Mouse (Mus musculus) CH12.LX (cell line): Measurements from ENCODE around the gene Gstp1. TPM values are rescaled to one million over a fixed set of nuclear protein-coding genes. Genes with fewer than 3 reads are reported as not detected.

Experiments
- DNase-seq: peaks from one replicate; pipeline ENCODE4 v3.0.0-alpha.2; 2013; ENCODE audit errors: extremely low read depth
- H3K27ac ChIP-seq: 2 replicates; pipeline ENCODE4 v1.5.1; 2012; ENCODE audit warnings: low read depth, mild to moderate bottlenecking, control low read depth, moderate library complexity; ENCODE audit not compliant: insufficient read depth
- H3K27me3 ChIP-seq: replicated peaks from 2 replicates; pipeline ENCODE3; 2012; ENCODE audit warnings: inconsistent platforms
- H3K36me3 ChIP-seq, 2 experiments: replicated peaks in 1 of 2; 2 replicates each; pipeline versions ENCODE3 to v1.6.1; 2012; ENCODE audit warnings: inconsistent platforms in 1 of 2, low read length in 1 of 2, mild to moderate bottlenecking in 1 of 2, mixed read lengths in 1 of 2, moderate library complexity in 1 of 2; ENCODE audit not compliant: control insufficient read depth in 1 of 2, insufficient read depth in 1 of 2
- H3K4me1 ChIP-seq, 2 experiments: 2 replicates each; pipeline ENCODE4 v1.6.1; 2012; ENCODE audit warnings: inconsistent platforms in 1 of 2, moderate library complexity in 1 of 2; ENCODE audit not compliant: insufficient read depth in 2 of 2, control insufficient read depth in 1 of 2
- H3K4me2 ChIP-seq: 2 replicates; pipeline ENCODE4 v1.6.1; 2012; ENCODE audit warnings: low read depth, mild to moderate bottlenecking, control low read depth; ENCODE audit not compliant: poor library complexity, insufficient read depth, severe bottlenecking
- H3K4me3 ChIP-seq, 3 experiments: fragments of 150-350 bp in 1 of 3; sonication (generic) in 1 of 3; replicated peaks in 1 of 3; 2 replicates each; pipeline versions ENCODE3 to v1.5.1; 2011 to 2012; ENCODE audit warnings: low read depth in 2 of 3, low read length in 2 of 3, mild to moderate bottlenecking in 2 of 3, moderate library complexity in 2 of 3, control low read depth in 1 of 3, improper control_type of control experiment in 1 of 3, inconsistent platforms in 1 of 3, mixed read lengths in 1 of 3; ENCODE audit not compliant: poor library complexity in 1 of 3
- H3K79me2 ChIP-seq: replicated peaks from 2 replicates; pipeline ENCODE4 v1.6.1; 2012; ENCODE audit warnings: mild to moderate bottlenecking, moderate library complexity; ENCODE audit not compliant: control insufficient read depth, poor library complexity, insufficient read depth, severe bottlenecking; ENCODE audit errors: extremely low read depth
- H3K9ac ChIP-seq: 2 replicates; pipeline ENCODE4 v1.6.1; 2012; ENCODE audit warnings: low read depth, mild to moderate bottlenecking, control low read depth, moderate library complexity; ENCODE audit not compliant: insufficient read depth
- H3K9me3 ChIP-seq: replicated peaks from 2 replicates; pipeline ENCODE3; 2012; ENCODE audit warnings: low read length, inconsistent platforms, mixed read lengths
- BHLHE40 ChIP-seq: IDR thresholded peaks from 2 replicates; pipeline ENCODE4 v1.6.1; 2011; ENCODE audit warnings: mild to moderate bottlenecking, low read depth, low read length, improper control_type of control experiment
- E2F4 ChIP-seq: IDR thresholded peaks from 2 replicates; pipeline ENCODE4 v1.6.1; 2011; ENCODE audit warnings: low read depth, low read length, improper control_type of control experiment; ENCODE audit not compliant: insufficient replicate concordance
- ELF1 ChIP-seq: IDR thresholded peaks from 2 replicates; pipeline ENCODE4 v1.6.1; 2014; ENCODE audit warnings: low read depth, mild to moderate bottlenecking, inconsistent platforms, low read length, improper control_type of control experiment
- ETS1 ChIP-seq: conservative IDR thresholded peaks from 2 replicates; pipeline ENCODE4 v1.6.1; 2012; ENCODE audit warnings: low read depth, mild to moderate bottlenecking, inconsistent platforms, low read length, improper control_type of control experiment, moderate library complexity
- HCFC1 ChIP-seq: IDR thresholded peaks from 2 replicates; pipeline ENCODE4 v1.6.1; 2012; ENCODE audit warnings: low read depth, mild to moderate bottlenecking, inconsistent platforms, low read length, improper control_type of control experiment
- IRF4 ChIP-seq: IDR thresholded peaks from 2 replicates; pipeline ENCODE4 v1.6.1; 2014; ENCODE audit warnings: low read depth, mild to moderate bottlenecking, inconsistent platforms, low read length, improper control_type of control experiment
- MAFK ChIP-seq: IDR thresholded peaks from 2 replicates; pipeline ENCODE4 v1.6.1; 2011; ENCODE audit warnings: low read length, improper control_type of control experiment; ENCODE audit not compliant: insufficient replicate concordance
- MAX ChIP-seq: IDR thresholded peaks from 2 replicates; pipeline ENCODE4 v1.6.1; 2011; ENCODE audit warnings: low read length, improper control_type of control experiment
- MAZ ChIP-seq: IDR thresholded peaks from 2 replicates; pipeline ENCODE4 v1.6.1; 2012; ENCODE audit warnings: low read depth, mild to moderate bottlenecking, inconsistent platforms, low read length, improper control_type of control experiment, moderate library complexity
- MEF2A ChIP-seq: IDR thresholded peaks from 2 replicates; pipeline ENCODE4 v1.6.1; 2014; ENCODE audit warnings: low read depth, mild to moderate bottlenecking, inconsistent platforms, low read length, improper control_type of control experiment, borderline replicate concordance
- MXI1 ChIP-seq: IDR thresholded peaks from 2 replicates; pipeline ENCODE4 v1.6.1; 2011; ENCODE audit warnings: mild to moderate bottlenecking, low read depth, low read length, improper control_type of control experiment
- MYC ChIP-seq: IDR thresholded peaks from 2 replicates; pipeline ENCODE4 v1.6.1; 2011; ENCODE audit warnings: low read depth, mild to moderate bottlenecking, improper control_type of control experiment, low read length
- NELFE ChIP-seq: IDR thresholded peaks from 2 replicates; pipeline ENCODE4 v1.6.1; 2011; ENCODE audit warnings: low read depth, low read length, improper control_type of control experiment
- NRF1 ChIP-seq: IDR thresholded peaks from 2 replicates; pipeline ENCODE4 v1.6.1; 2014; ENCODE audit warnings: low read depth, mild to moderate bottlenecking, inconsistent platforms, low read length, improper control_type of control experiment, moderate library complexity
- PAX5 ChIP-seq: IDR thresholded peaks from 2 replicates; pipeline ENCODE4 v1.6.1; 2012; ENCODE audit warnings: low read length, inconsistent platforms, mixed read lengths
- POLR2A ChIP-seq: IDR thresholded peaks from 2 replicates; pipeline ENCODE4 v1.6.1; 2011; ENCODE audit warnings: low read depth, mild to moderate bottlenecking, improper control_type of control experiment, low read length
- SIN3A ChIP-seq: IDR thresholded peaks from 2 replicates; pipeline ENCODE4 v1.6.1; 2012; ENCODE audit warnings: low read length, improper control_type of control experiment, inconsistent platforms
- TCF12 ChIP-seq: IDR thresholded peaks from 2 replicates; pipeline ENCODE4 v1.6.1; 2014; ENCODE audit warnings: low read depth, mild to moderate bottlenecking, inconsistent platforms, low read length, improper control_type of control experiment
- UBTF ChIP-seq: IDR thresholded peaks from 2 replicates; pipeline ENCODE4 v1.6.1; 2012; ENCODE audit warnings: low read depth, mild to moderate bottlenecking, inconsistent platforms, low read length, improper control_type of control experiment, moderate library complexity
- USF1 ChIP-seq: IDR thresholded peaks from 2 replicates; pipeline ENCODE4 v1.6.1; 2014; ENCODE audit warnings: low read depth, mild to moderate bottlenecking, inconsistent platforms, low read length, improper control_type of control experiment
- USF2 ChIP-seq: conservative IDR thresholded peaks from 2 replicates; pipeline ENCODE4 v1.6.1; 2011; ENCODE audit warnings: low read depth, low read length, improper control_type of control experiment
- ZMIZ1 ChIP-seq: IDR thresholded peaks from 2 replicates; pipeline ENCODE4 v1.6.1; 2012; ENCODE audit warnings: low read depth, mild to moderate bottlenecking, inconsistent platforms, low read length, improper control_type of control experiment
- dilution Hi-C: fragments of 300-500 bp; cut with MboI; formaldehyde crosslinking; loops from 2 replicates; pipeline ENCODE4 v1.14.3; 2020; ENCODE audit warnings: low sequenced_read_pairs; ENCODE audit not compliant: extremely low pct_unique_long_range_greater_than_20kb, extremely low pct_ligation_motif_present
- in situ Hi-C: fragments of 300-500 bp; cut with MboI; formaldehyde crosslinking; loops from 3 replicates; pipeline ENCODE4 v1.14.3; 2019; ENCODE audit warnings: low sequenced_read_pairs, low pct_ligation_motif_present, low pct_unique_long_range_greater_than_20kb, mixed read lengths
- polyA plus RNA-seq: library from polyadenylated mRNA; unstranded; fragments of >175 nt; gene quantifications from 2 replicates; pipeline ENCODE4 v1.2.1, GENCODE M21; 2012; ENCODE audit warnings: low read depth; ENCODE audit not compliant: insufficient read length
- total RNA-seq, 2 experiments: library from RNA; depleted of rRNA; stranded (reverse); fragments of 300-350 nt in 1 of 2; fragments of >200 nt in 1 of 2; gene quantifications; 2 replicates each; pipeline ENCODE4 v1.2.3; 2012 to 2014

Gene Gstp1
- total and polyA plus RNA-seq, 3 experiments: 333 to 696 (median 529) TPM

- dilution Hi-C loops (no loop called here), in situ Hi-C loops (no loop called here)
- peaks cover 4% of the 10 kb centered on the region for H3K27me3 ChIP-seq
- peaks cover 19 to 48% of the 10 kb centered on the region in 2 experiments for H3K36me3 ChIP-seq
- no peak for TF ChIP-seq MEF2A
- TF ChIP-seq MAX: no peak
- TF ChIP-seq USF2: no peak
- no peak for TF ChIP-seq TCF12
- no peak for TF ChIP-seq MYC
- TF ChIP-seq PAX5: no peak
- no peak for TF ChIP-seq SIN3A
- no peak for TF ChIP-seq E2F4
- no peak for TF ChIP-seq ZMIZ1
- TF ChIP-seq MAZ: no peak
- TF ChIP-seq ELF1: no peak
- TF ChIP-seq POLR2A: no peak
- no peaks in the 10 kb centered on the region for H3K79me2 ChIP-seq
- H3K27ac ChIP-seq: no peak overlapping the region
- no peak overlapping the region for H3K4me3 ChIP-seq
- no peak for DNase-seq
- peaks cover 11 to 23% of the 10 kb centered on the region in 2 experiments for H3K4me1 ChIP-seq
- no peak overlapping the region for H3K4me2 ChIP-seq
- no peak overlapping the region for H3K9ac ChIP-seq
- no peaks in the 10 kb centered on the region for H3K9me3 ChIP-seq
These were observed 36.0 kb downstream of the Gstp1 start for GRCm38 (mm10) chr19:4001752-4002151.

GRCm38 (mm10) chr19:4000949-4001525 is 36.7 kb downstream of the Gstp1 start:
- dilution Hi-C loops: no loop called here

More at GRCm38 (mm10) chr19:4000949-4001525, 36.7 kb downstream of the Gstp1 start:
- H3K79me2 ChIP-seq: no peaks in the 10 kb centered on the region
- no peak overlapping the region for H3K27ac ChIP-seq
- H3K9me3 ChIP-seq: no peaks in the 10 kb centered on the region
- peaks cover 9% of the 10 kb centered on the region for H3K27me3 ChIP-seq
- H3K4me1 ChIP-seq: peaks cover 11 to 23% of the 10 kb centered on the region in 2 experiments
- peak overlapping the region; percentile 48 for H3K4me2 ChIP-seq
- in situ Hi-C loops: no loop called here
- peaks cover 12 to 40% of the 10 kb centered on the region in 2 experiments for H3K36me3 ChIP-seq
- H3K4me3 ChIP-seq: peak overlapping the region; percentile 75 to 84 (median 83)
- DNase-seq: no peak
- no peak for TF ChIP-seq NELFE
- TF ChIP-seq POLR2A: no peak
- TF ChIP-seq NRF1: no peak
- TF ChIP-seq ETS1: no peak
- no peak for TF ChIP-seq BHLHE40
- no peak for TF ChIP-seq UBTF
- TF ChIP-seq MAFK: no peak
- no peak for TF ChIP-seq MEF2A
- no peak for TF ChIP-seq E2F4
- TF ChIP-seq USF1: no peak
- no peak for TF ChIP-seq HCFC1
- TF ChIP-seq MXI1: no peak
- no peak for TF ChIP-seq IRF4
- peak overlapping the region; percentile 57 for H3K9ac ChIP-seq
